Mouse (Mus musculus) embryonic facial prominence, embryonic 11.5 days (tissue): ENCODE measurements around the gene 2900026A02Rik. TPM values are rescaled to one million over a fixed set of nuclear protein-coding genes. Genes with fewer than 3 reads are reported as not detected.
"Not testable (repeated sequence)": the region's sequence is repeated elsewhere in the genome, so short reads cannot be mapped to it uniquely, and the experiment has no call there.

Experiments used
- ATAC-seq: fragments of 200-750 bp; cut with Nextera tagmentation; replicated peaks from 2 replicates; pipeline ENCODE4 v1.8.0; 2017; ENCODE audit warnings: low read depth; ENCODE audit not compliant: insufficient number of reproducible peaks, low FRiP score, low TSS enrichment
- DNase-seq: peaks from one replicate; pipeline ENCODE4 v3.0.0-alpha.2; 2015; ENCODE audit warnings: low spot score
- H3K27ac ChIP-seq: fragments of 300-500 bp; sonication (generic); replicated peaks from 2 replicates; pipeline ENCODE4 v1.5.1; 2014; ENCODE audit warnings: mild to moderate bottlenecking, low read depth, low read length, control low read depth
- H3K27me3 ChIP-seq: fragments of 300-500 bp; sonication (generic); 2 replicates; pipeline ENCODE4 v1.6.1; 2014; ENCODE audit warnings: mild to moderate bottlenecking, low read length, moderate library complexity, mixed read lengths; ENCODE audit not compliant: control insufficient read depth, insufficient read depth
- H3K36me3 ChIP-seq: fragments of 300-500 bp; sonication (generic); replicated peaks from 2 replicates; pipeline ENCODE4 v1.6.1; 2014; ENCODE audit warnings: low read depth, mild to moderate bottlenecking, low read length, moderate library complexity, mixed read lengths; ENCODE audit not compliant: control insufficient read depth, insufficient read depth
- H3K4me1 ChIP-seq: fragments of 300-500 bp; sonication (generic); 2 replicates; pipeline ENCODE4 v1.6.1; 2014; ENCODE audit warnings: low read length, mixed read lengths; ENCODE audit not compliant: control insufficient read depth, insufficient read depth
- H3K4me2 ChIP-seq: fragments of 300-500 bp; sonication (generic); 2 replicates; pipeline ENCODE4 v1.6.1; 2014; ENCODE audit warnings: low read depth, mild to moderate bottlenecking, control low read depth, low read length, moderate library complexity
- H3K4me3 ChIP-seq: fragments of 300-500 bp; sonication (generic); 2 replicates; pipeline ENCODE4 v1.5.1; 2014; ENCODE audit warnings: low read depth, low read length, control low read depth
- H3K9ac ChIP-seq: fragments of 300-500 bp; sonication (generic); replicated peaks from 2 replicates; pipeline ENCODE4 v1.6.1; 2014; ENCODE audit warnings: mild to moderate bottlenecking, control low read depth, low read length
- H3K9me3 ChIP-seq: fragments of 300-500 bp; sonication (generic); replicated peaks from 2 replicates; pipeline ENCODE4 v1.6.1; 2016; ENCODE audit warnings: mild to moderate bottlenecking, low read length, inconsistent platforms, mixed read lengths; ENCODE audit not compliant: control insufficient read depth
- WGBS: fragments of 180-500 bp; shearing (Covaris S2); extraction: QIAGEN DNeasy Blood & Tissue Kit; methylation state at CpG from one replicate; pipeline ENCODE4 v1.1.7; 2014; 5-methylcytosine and 5-hydroxymethylcytosine counted together
- polyA plus RNA-seq: library from polyadenylated mRNA; unstranded; fragments of >200 nt; fragmentation: Nextera tagmentation; extraction: Ambion mirVana; gene quantifications from 2 replicates; pipeline ENCODE4 v1.2.1, GENCODE M21; 2014

Gene 2900026A02Rik
- polyA plus RNA-seq, 1 experiment from 2014 or later, result 1.4 TPM

DNA sequence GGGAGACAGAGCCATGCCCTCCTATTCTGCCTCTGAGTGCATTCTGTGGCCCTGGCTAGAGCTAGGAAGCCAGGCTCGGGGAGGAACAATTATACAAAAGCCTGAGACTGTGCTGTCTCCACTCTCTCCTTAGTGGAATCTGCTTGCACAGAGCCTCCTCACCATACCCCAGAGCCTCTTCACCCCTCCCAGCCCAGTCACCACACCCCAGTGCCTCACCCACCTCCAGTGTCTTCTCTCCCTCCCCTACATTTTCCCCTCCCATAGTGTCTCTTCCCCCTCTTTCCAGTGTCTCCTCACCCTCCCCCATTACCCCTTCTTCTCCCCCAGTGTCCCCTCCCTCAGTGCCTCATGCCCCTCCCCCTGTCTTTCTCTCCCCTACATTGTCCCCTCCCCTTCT is 110.1 kb downstream of the 2900026A02Rik start:
- Histone ChIP-seq H3K27ac (no peak overlapping the region), H3K4me2 (no peak overlapping the region), H3K4me1 (no peaks in the 10 kb centered on the region; the same call in 1 of the 2 replicates), H3K9ac (0 out of 2 replicates have a peak overlapping the region, but pooled peaks have one; percentile 15), H3K9me3 (no peaks in the 10 kb centered on the region), H3K36me3 (no peaks in the 10 kb centered on the region), H3K4me3 (no peak overlapping the region), H3K27me3 (no peaks in the 10 kb centered on the region)
- 22% methylated on average over 1 of the region's 1 CpGs for WGBS
- DNase-seq (no peak), ATAC-seq (no peak)

DNA sequence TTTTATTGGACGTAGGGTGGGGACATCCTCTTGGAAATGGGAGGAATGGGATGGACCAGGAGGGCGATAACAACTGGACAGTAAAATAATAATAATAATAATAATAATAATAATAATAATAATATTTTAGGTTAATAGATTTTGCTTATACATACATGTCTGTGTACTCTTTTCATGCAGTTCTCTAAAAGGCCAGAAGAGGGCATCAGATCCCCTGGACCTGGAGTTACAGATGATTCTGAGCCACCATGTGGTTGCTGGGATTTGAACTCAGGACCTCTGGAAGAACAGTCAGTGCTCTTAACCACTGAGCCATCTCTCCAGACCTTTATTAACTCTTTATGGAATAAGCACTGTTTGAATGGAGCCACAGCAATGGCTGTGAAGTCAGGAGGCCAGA is 111.4 kb downstream of the 2900026A02Rik start:
- not testable (repeated sequence) for H3K9me3 ChIP-seq, DNase-seq, ATAC-seq, H3K36me3 ChIP-seq, H3K4me3 ChIP-seq, H3K4me1 ChIP-seq, H3K27me3 ChIP-seq, H3K4me2 ChIP-seq, H3K9ac ChIP-seq, H3K27ac ChIP-seq
- 88% methylated on average over 2 of the region's 2 CpGs for WGBS

DNA sequence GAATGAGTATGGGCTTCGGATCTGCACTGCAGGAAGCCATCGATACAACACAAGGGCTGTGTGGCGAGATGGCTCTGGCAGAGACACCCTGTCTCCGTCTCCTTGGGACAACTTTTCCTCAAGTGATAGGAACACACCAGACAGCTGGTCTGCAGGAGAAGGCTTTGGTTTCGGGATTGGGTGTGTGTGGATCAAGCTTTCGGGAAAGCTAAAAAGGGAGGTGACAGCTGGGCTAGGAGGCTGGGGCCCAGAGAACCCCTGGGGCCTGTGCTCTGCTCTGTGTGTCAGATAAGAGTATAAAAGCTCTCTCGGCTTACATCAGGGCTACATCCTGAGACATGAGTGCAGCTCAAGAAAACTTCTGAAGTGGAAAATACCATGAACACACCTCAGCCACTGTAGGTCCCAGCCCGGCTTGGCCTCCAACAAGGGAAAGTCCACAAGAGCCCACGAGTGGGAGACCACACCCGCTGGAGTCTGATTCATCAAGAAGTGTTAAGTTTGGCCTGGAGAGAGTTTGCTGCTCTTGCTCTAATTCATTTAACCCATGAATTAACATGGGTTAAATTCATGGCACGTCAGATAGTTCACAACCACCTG is 112.8 kb downstream of the 2900026A02Rik start:
- H3K36me3 ChIP-seq, result no peaks in the 10 kb centered on the region
- no peaks in the 10 kb centered on the region for H3K27me3 ChIP-seq
- H3K9ac ChIP-seq, result no peak overlapping the region
- H3K4me3 ChIP-seq, result no peak overlapping the region
- 78% methylated on average over 11 of the region's 11 CpGs for WGBS
- ATAC-seq (no peak), DNase-seq (no peak)
- no peak overlapping the region for H3K4me2 ChIP-seq
- no peaks in the 10 kb centered on the region for H3K4me1 ChIP-seq
- no peaks in the 10 kb centered on the region for H3K9me3 ChIP-seq
- no peak overlapping the region for H3K27ac ChIP-seq

DNA sequence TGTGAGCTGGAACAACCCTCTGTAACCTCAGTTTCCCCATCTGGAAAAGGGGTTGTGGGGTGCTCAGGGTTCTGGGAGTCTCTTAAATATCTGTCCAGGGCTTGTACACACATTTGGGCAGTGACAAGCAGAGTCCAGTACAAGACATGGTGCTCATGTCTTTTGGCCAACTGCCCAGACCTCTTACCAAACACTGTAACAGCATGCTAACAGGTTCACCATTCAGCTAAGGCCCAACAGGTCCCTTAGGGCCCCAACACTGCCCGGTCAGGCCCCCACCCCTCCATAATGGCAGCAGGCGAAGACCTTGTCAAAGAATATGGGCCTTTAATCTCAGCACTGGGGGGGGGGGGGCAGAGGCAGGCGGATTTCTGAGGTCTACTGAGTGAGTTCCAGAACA is 113.3 kb downstream of the 2900026A02Rik start:
- no peaks in the 10 kb centered on the region for H3K36me3 ChIP-seq
- no peak overlapping the region for H3K27ac ChIP-seq
- H3K4me1 ChIP-seq, result no peaks in the 10 kb centered on the region
- no peak overlapping the region for H3K4me2 ChIP-seq
- ATAC-seq (no peak), DNase-seq (no peak)
- no peak overlapping the region for H3K9ac ChIP-seq
- no peak overlapping the region for H3K4me3 ChIP-seq
- no peaks in the 10 kb centered on the region for H3K9me3 ChIP-seq
- no peaks in the 10 kb centered on the region for H3K27me3 ChIP-seq
- 65% methylated on average over 3 of the region's 3 CpGs for WGBS

GRCm38 (mm10) chr5:113106594-113106993 is 114.4 kb downstream of the 2900026A02Rik start:
- ATAC-seq, result no peak
- H3K9me3 ChIP-seq, result no peaks in the 10 kb centered on the region
- no peaks in the 10 kb centered on the region for H3K27me3 ChIP-seq
- H3K4me3 ChIP-seq, result no peak overlapping the region
- 71% methylated on average over 7 of the region's 7 CpGs for WGBS
- H3K27ac ChIP-seq, result no peak overlapping the region
- DNase-seq, result no peak
- H3K4me2 ChIP-seq, result no peak overlapping the region
- H3K36me3 ChIP-seq, result no peaks in the 10 kb centered on the region
- H3K4me1 ChIP-seq, result no peaks in the 10 kb centered on the region
- no peak overlapping the region for H3K9ac ChIP-seq

DNA sequence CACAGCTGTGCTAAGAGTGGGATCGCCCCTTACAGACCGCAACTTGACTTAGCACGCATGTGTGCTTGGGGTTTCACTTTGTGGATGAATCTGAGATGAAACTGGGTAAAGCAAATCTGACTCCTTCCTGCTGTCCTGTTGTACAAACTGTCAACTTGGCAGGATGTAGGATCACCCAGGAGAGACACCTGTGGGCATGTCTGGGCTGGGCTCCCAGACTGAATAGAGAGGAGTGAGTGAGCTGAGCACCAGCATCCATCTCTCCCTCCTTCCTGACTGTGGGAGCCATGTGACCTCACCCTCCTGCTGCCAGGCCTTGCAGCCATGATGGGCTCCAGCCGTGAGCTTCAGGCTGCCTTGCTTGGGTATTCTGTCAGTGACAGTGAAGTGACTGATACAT is 115.6 kb downstream of the 2900026A02Rik start:
- Histone ChIP-seq H3K27ac (no peak overlapping the region), H3K9me3 (no peaks in the 10 kb centered on the region), H3K27me3 (no peaks in the 10 kb centered on the region), H3K36me3 (no peaks in the 10 kb centered on the region), H3K4me1 (no peaks in the 10 kb centered on the region), H3K4me2 (no peak overlapping the region), H3K4me3 (no peak overlapping the region), H3K9ac (no peak overlapping the region)
- WGBS, result 91% methylated on average over 4 of the region's 4 CpGs
- no peak for ATAC-seq
- DNase-seq, result no peak

DNA sequence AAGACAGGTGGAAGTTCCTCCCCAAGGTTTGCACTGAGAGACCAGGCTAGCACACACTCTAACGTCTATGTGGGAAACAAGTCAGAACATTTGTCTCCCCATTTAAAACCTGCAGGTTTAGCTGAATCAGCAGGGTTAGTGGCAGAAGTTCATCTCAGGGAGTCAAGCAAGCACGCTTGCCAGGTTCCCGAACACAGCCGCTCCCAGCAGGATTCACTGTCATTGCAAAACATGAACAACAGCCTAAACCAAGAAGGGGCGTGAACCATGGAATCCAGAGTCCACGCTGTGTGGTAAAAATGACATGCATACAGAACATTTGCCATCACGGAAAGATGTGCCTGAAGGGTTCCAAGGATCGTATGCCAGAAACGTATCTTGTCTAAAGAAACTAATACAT is 116.0 kb downstream of the 2900026A02Rik start:
- ATAC-seq, result no peak
- no peak overlapping the region for H3K27ac ChIP-seq
- no peaks in the 10 kb centered on the region for H3K27me3 ChIP-seq
- no peaks in the 10 kb centered on the region for H3K4me1 ChIP-seq
- H3K36me3 ChIP-seq, result no peaks in the 10 kb centered on the region
- no peak overlapping the region for H3K4me2 ChIP-seq
- H3K4me3 ChIP-seq, result no peak overlapping the region
- 83% methylated on average over 9 of the region's 9 CpGs for WGBS
- H3K9ac ChIP-seq, result no peak overlapping the region
- no peak for DNase-seq
- no peaks in the 10 kb centered on the region for H3K9me3 ChIP-seq

DNA sequence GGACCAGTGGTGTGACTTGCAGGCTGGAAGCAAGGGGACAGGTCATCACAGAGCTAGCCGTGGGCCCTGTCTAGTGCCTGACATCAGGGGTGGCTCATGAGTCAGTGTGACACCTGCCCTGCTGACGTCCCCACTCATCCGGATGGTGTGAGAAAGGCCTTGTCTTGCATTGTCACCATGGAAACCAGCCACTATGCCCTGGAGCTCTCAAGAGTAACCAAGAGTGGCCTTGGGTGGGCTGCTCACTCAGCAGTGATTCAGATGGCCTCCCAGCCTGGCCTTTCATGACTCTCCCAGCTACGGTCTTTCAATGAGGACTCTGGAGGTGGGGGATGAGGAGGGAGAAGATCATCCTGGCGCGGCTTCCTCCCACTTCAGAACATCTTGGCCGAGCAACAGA is 118.6 kb downstream of the 2900026A02Rik start:
- H3K27ac ChIP-seq, result no peak overlapping the region
- no peaks in the 10 kb centered on the region for H3K27me3 ChIP-seq
- H3K4me2 ChIP-seq, result no peak overlapping the region
- 68% methylated on average over 7 of the region's 7 CpGs for WGBS
- H3K4me1 ChIP-seq, result no peaks in the 10 kb centered on the region
- H3K4me3 ChIP-seq, result no peak overlapping the region
- H3K36me3 ChIP-seq, result no peaks in the 10 kb centered on the region
- no peak for ATAC-seq
- no peak overlapping the region for H3K9ac ChIP-seq
- no peaks in the 10 kb centered on the region for H3K9me3 ChIP-seq
- no peak for DNase-seq
